Mouse (Mus musculus) neural tube, embryonic 15.5 days (tissue): Measurements from ENCODE around the gene Anp32e. TPM values are rescaled to one million over a fixed set of nuclear protein-coding genes. Genes with fewer than 3 reads are reported as not detected.
A peak's percentile ranks its signal among the peaks of the same experiment; 100 is the strongest.
"Not testable (repeated sequence)": the region's sequence is repeated elsewhere in the genome, so short reads cannot be mapped to it uniquely, and the experiment has no call there.

Experiments
- ATAC-seq: fragments of 200-750 bp; cut with Nextera tagmentation; 2 replicates; pipeline ENCODE4 v1.8.0; 2017; ENCODE audit warnings: mild to moderate bottlenecking, moderate TSS enrichment, moderate library complexity; ENCODE audit not compliant: low FRiP score
- H3K27ac ChIP-seq: fragments of 300-500 bp; sonication (generic); replicated peaks from 2 replicates; pipeline ENCODE4 v1.5.1; 2015; ENCODE audit warnings: mild to moderate bottlenecking, inconsistent platforms
- H3K27me3 ChIP-seq: fragments of 300-500 bp; sonication (generic); replicated peaks from 2 replicates; pipeline ENCODE4 v1.6.1; 2015; ENCODE audit warnings: inconsistent platforms
- H3K36me3 ChIP-seq: fragments of 300-500 bp; sonication (generic); 2 replicates; pipeline ENCODE4 v1.6.1; 2015; ENCODE audit warnings: inconsistent platforms
- H3K4me1 ChIP-seq: fragments of 300-500 bp; sonication (generic); 2 replicates; pipeline ENCODE4 v1.6.1; 2015; ENCODE audit warnings: inconsistent platforms
- H3K4me2 ChIP-seq: fragments of 300-500 bp; sonication (generic); 2 replicates; pipeline ENCODE4 v1.6.1; 2015; ENCODE audit warnings: inconsistent platforms, mild to moderate bottlenecking, moderate library complexity
- H3K4me3 ChIP-seq: fragments of 300-500 bp; sonication (generic); replicated peaks from 2 replicates; pipeline ENCODE4 v1.5.1; 2015; ENCODE audit warnings: mild to moderate bottlenecking, inconsistent platforms
- H3K9ac ChIP-seq: fragments of 300-500 bp; sonication (generic); replicated peaks from 2 replicates; pipeline ENCODE4 v1.6.1; 2015; ENCODE audit warnings: mild to moderate bottlenecking, inconsistent platforms
- H3K9me3 ChIP-seq: fragments of 300-500 bp; sonication (generic); replicated peaks from 2 replicates; pipeline ENCODE4 v1.6.1; 2016; ENCODE audit warnings: inconsistent platforms
- WGBS: fragments of 180-500 bp; shearing (Covaris S2); methylation state at CpG from one replicate; pipeline ENCODE4 v1.1.7; 2015; ENCODE audit warnings: mixed read lengths; 5-methylcytosine and 5-hydroxymethylcytosine counted together
- polyA plus RNA-seq: library from polyadenylated mRNA; unstranded; fragments of >200 nt; fragmentation: Nextera tagmentation; extraction: Ambion mirVana; gene quantifications from 2 replicates; pipeline ENCODE4 v1.2.1, GENCODE M21; 2015

Anp32e gene
- polyA plus RNA-seq, 1 experiment from 2014 or later: 99.6 TPM

GRCm38 (mm10) chr3:95965518-95966451, 36.7 kb downstream of the Anp32e start:
- H3K27me3 ChIP-seq: no peaks in the 10 kb centered on the region
- 11% methylated on average over 7 of the region's 7 CpGs for WGBS
- H3K4me2 ChIP-seq: peak overlapping the region; percentile 55
- H3K27ac ChIP-seq: no peak overlapping the region
- H3K9ac ChIP-seq: peak overlapping the region; percentile 41; the same call in 1 of the 2 replicates
- H3K4me1 ChIP-seq: peaks cover 6% of the 10 kb centered on the region
- H3K36me3 ChIP-seq: no peaks in the 10 kb centered on the region
- H3K9me3 ChIP-seq: no peaks in the 10 kb centered on the region
- peak; percentile 68 for ATAC-seq
- peak overlapping the region; percentile 28 for H3K4me3 ChIP-seq

- Histone ChIP-seq H3K4me2 (no peak overlapping the region), H3K4me3 (no peak overlapping the region), H3K9ac (no peak overlapping the region), H3K36me3 (no peaks in the 10 kb centered on the region), H3K27me3 (no peaks in the 10 kb centered on the region), H3K27ac (no peak overlapping the region), H3K4me1 (peaks cover 16% of the 10 kb centered on the region), H3K9me3 (no peaks in the 10 kb centered on the region)
- ATAC-seq: no peak
- 86% methylated on average over 1 of the region's 1 CpGs for WGBS
Observed at GRCm38 (mm10) chr3:95969277-95969676, 40.2 kb downstream of the Anp32e start.

- not testable (repeated sequence) for H3K9me3 ChIP-seq, H3K27me3 ChIP-seq, H3K27ac ChIP-seq, ATAC-seq, H3K4me3 ChIP-seq, H3K36me3 ChIP-seq, H3K4me2 ChIP-seq, H3K9ac ChIP-seq
- WGBS: 61% methylated on average over 7 of the region's 7 CpGs
- peaks cover 16% of the 10 kb centered on the region for H3K4me1 ChIP-seq
Observed at GRCm38 (mm10) chr3:95970661-95971060, 41.6 kb downstream of the Anp32e start.

DNA sequence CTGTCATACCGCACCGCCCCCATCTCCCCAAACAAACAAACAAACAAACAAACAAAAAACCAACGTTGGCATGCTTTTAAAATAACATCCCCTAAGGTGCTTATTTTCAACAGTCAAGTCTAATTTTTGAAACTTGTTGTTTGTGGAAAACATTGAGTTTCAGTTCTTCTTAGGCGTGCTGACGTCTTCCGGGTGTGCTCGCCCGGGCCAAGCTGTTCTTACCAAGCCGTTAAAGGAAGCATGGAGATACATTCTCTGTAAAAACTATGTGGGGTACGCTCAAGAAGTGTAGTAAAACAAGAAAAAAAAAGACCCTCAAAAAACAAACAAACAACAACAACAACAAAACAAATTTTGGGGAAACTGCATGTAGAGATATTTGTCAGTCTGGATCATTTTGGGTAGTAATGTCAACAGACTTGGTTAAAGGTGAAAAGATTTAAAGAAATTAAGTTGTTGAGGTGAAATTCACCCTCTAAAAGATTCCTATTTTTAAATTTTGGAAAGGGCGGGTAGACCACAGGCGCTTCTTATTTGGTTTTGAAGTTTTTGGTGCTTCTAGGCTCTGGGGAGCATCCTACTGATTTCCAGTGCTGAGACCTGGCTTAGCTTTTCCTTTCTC, 43.3 kb downstream of the Anp32e start:
- H3K36me3 ChIP-seq: no peaks in the 10 kb centered on the region
- H3K4me1 ChIP-seq: peaks cover 10% of the 10 kb centered on the region
- H3K9ac ChIP-seq: peak overlapping the region; percentile 47
- 71% methylated on average over 12 of the region's 12 CpGs for WGBS
- H3K4me3 ChIP-seq: peak overlapping the region; percentile 33
- H3K27me3 ChIP-seq: no peaks in the 10 kb centered on the region
- no peak for ATAC-seq
- peak overlapping the region; percentile 63 for H3K4me2 ChIP-seq
- peak overlapping the region; percentile 66 for H3K27ac ChIP-seq
- H3K9me3 ChIP-seq: no peaks in the 10 kb centered on the region

DNA sequence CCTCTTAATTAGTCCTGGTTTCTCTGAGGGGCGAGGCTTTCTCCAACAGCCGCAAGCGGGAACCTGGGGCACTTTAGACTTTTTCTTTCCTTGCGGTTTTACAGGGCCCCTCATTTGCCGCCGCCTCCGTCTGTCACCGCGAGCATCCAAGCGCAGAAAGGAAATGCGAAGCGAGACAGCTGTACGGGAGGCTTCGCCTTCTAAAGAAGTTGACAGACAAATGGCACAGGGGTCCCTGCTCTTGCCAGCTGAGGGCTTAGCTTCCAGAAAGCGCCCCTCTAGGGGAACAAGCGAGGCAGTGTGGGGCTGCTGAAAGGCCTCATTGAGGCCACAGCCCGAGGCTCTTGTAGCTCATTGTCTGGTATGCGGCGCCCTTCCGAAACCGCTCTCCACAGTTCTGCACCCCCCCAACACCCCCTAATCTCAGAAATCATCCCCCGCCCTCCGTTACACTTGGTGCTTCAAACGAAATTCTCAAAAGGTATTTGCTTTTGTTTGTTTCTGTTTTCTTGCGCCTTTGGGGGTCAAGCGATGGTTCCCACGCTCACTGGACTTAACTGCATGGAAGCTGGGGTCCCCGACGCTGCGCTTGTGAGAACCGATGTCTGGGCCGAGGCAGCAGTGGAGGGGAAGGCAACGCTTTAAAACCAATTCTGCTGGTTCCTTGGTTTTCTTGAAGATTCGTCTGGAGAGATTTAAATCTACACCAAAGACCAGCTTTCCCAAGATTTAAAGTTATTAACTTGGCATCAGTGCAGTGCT, 44.0 kb downstream of the Anp32e start:
- no peaks in the 10 kb centered on the region for H3K9me3 ChIP-seq
- peak overlapping the region; percentile 63 for H3K4me2 ChIP-seq
- H3K36me3 ChIP-seq: no peaks in the 10 kb centered on the region
- H3K27ac ChIP-seq: peak overlapping the region; percentile 66
- peak; percentile 93 for ATAC-seq
- WGBS: 2% methylated on average over 34 of the region's 34 CpGs
- H3K4me1 ChIP-seq: peaks cover 10% of the 10 kb centered on the region
- no peaks in the 10 kb centered on the region for H3K27me3 ChIP-seq
- H3K9ac ChIP-seq: peak overlapping the region; percentile 47
- H3K4me3 ChIP-seq: peak overlapping the region; percentile 33

DNA sequence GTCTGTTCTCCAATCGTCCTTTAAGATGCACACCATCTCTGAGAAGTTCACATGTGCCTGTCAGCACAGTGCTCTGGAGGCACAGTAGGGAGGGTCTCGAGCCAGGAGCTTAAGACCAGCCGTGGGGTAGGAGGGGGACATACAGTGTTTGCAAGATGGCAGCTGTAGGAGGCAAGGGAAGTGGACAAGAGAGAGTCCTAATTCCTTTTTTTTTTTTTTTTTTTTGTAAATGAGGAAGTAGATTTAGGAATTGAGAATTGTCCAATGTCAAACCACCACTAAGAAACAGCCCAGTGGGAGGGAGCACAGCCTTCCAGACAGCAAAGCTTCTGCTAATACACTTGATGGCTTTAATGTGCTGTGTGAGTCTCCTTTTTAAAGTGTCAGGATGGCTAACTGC, 48.0 kb downstream of the Anp32e start:
- Histone ChIP-seq H3K4me1 (peaks cover 10% of the 10 kb centered on the region), H3K9ac (no peak overlapping the region), H3K27me3 (no peaks in the 10 kb centered on the region), H3K36me3 (no peaks in the 10 kb centered on the region), H3K4me2 (no peak overlapping the region), H3K9me3 (no peaks in the 10 kb centered on the region), H3K27ac (no peak overlapping the region), H3K4me3 (no peak overlapping the region)
- WGBS: 70% methylated on average over 3 of the region's 3 CpGs
- ATAC-seq: no peak

DNA sequence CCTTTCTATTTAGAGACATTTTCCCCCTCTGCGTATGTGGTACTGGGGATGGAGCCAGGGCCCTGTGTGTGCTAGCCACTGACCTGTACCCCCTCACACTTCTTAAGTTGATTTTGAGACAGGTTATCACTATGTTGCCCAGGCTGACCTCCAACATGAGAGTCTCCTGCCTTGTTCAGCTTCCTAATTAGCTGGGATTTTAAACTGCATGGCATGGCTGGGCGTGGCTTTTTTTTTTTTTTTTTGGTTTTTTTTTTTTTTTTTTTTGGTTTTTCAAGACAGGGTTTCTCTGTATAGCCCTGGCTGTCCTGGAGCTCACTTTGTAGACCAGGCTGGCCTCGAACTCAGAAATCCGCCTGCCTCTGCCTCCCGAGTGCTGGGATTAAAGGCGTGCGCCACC, 48.5 kb downstream of the Anp32e start:
- H3K4me3 ChIP-seq, H3K9me3 ChIP-seq, H3K9ac ChIP-seq, ATAC-seq, H3K27me3 ChIP-seq, H3K4me2 ChIP-seq, H3K27ac ChIP-seq, H3K36me3 ChIP-seq: not testable (repeated sequence)
- 95% methylated on average over 7 of the region's 7 CpGs for WGBS
- peaks cover 10% of the 10 kb centered on the region for H3K4me1 ChIP-seq

GRCm38 (mm10) chr3:95978265-95978664, 49.2 kb downstream of the Anp32e start:
- H3K9ac ChIP-seq: no peak overlapping the region
- H3K27ac ChIP-seq: no peak overlapping the region
- H3K4me2 ChIP-seq: no peak overlapping the region
- H3K27me3 ChIP-seq: no peaks in the 10 kb centered on the region
- WGBS: 77% methylated on average over 9 of the region's 9 CpGs
- H3K4me3 ChIP-seq: no peak overlapping the region
- no peak for ATAC-seq
- H3K9me3 ChIP-seq: no peaks in the 10 kb centered on the region
- H3K4me1 ChIP-seq: peaks cover 3% of the 10 kb centered on the region
- H3K36me3 ChIP-seq: no peaks in the 10 kb centered on the region

GRCm38 (mm10) chr3:95980276-95980970, 51.4 kb downstream of the Anp32e start:
- H3K9me3 ChIP-seq: no peaks in the 10 kb centered on the region
- no peak for ATAC-seq
- WGBS: 85% methylated on average over 12 of the region's 12 CpGs

GRCm38 (mm10) chr3:95982129-95982528, 53.1 kb downstream of the Anp32e start:
- Histone ChIP-seq H3K9me3 (no peaks in the 10 kb centered on the region), H3K27ac (no peak overlapping the region), H3K27me3 (no peaks in the 10 kb centered on the region), H3K36me3 (peaks cover 3% of the 10 kb centered on the region; the same call in 1 of the 2 replicates), H3K9ac (no peak overlapping the region), H3K4me3 (no peak overlapping the region), H3K4me1 (peaks cover 25% of the 10 kb centered on the region), H3K4me2 (no peak overlapping the region)
- WGBS: 88% methylated on average over 4 of the region's 4 CpGs
- no peak for ATAC-seq

More at GRCm38 (mm10) chr3:95980276-95980970, 51.4 kb downstream of the Anp32e start:
- no peak overlapping the region for H3K4me3 ChIP-seq
- H3K4me2 ChIP-seq: no peak overlapping the region
- H3K4me1 ChIP-seq: peaks cover 9% of the 10 kb centered on the region
- no peak overlapping the region for H3K9ac ChIP-seq
- H3K27ac ChIP-seq: no peak overlapping the region
- H3K36me3 ChIP-seq: no peaks in the 10 kb centered on the region
- no peaks in the 10 kb centered on the region for H3K27me3 ChIP-seq
